Comparison of ENCODE assay signal across 8 mouse cellular contexts in genomic region chr11:101815103-101816085, GRCm38 (mm10). TPM values are rescaled to one million over a fixed set of nuclear protein-coding genes. Genes with fewer than 3 reads are reported as not detected.
DNase-seq lines count a peak whose midpoint lies in the region; ATAC-seq and TF ChIP-seq lines count a peak whose summit lies in the region.

No protein-coding gene starts in this region.

- no peaks in the 10 kb centered on the region; the same call in 1 of the 2 replicates for H3K27me3 ChIP-seq in kidney, adult 2 months (replicated peaks; ENCODE audit: control insufficient read depth, insufficient read depth, low read length)
- H3K27me3 ChIP-seq in neural tube, embryonic 15.5 days (replicated peaks): peaks cover 11% of the 10 kb centered on the region; the same call in 1 of the 2 replicates

- peak; percentile 37 for DNase-seq in kidney, adult 2 months
- no peak for DNase-seq in kidney, adult 18-20 months
- peak; percentile 40 for DNase-seq in kidney, postnatal 10 days
- no peak for DNase-seq in spleen, postnatal 10 days (ENCODE audit: low spot score in 2 of 2)
- DNase-seq in layer of hippocampus, adult 9-10 months (ENCODE audit: low spot score): no peak
- DNase-seq in adipocyte (ENCODE audit: low spot score): no peak

- no peak overlapping the region for H3K27ac ChIP-seq in kidney, adult 2 months (ENCODE audit: insufficient read depth, low read depth, low read length)
- H3K27ac ChIP-seq in neural tube, embryonic 15.5 days (replicated peaks): no peak overlapping the region

- no peak overlapping the region for H3K4me3 ChIP-seq in kidney, adult 2 months (ENCODE audit: insufficient read depth, low read depth, low read length)
- H3K4me3 ChIP-seq in neural tube, embryonic 15.5 days (replicated peaks): no peak overlapping the region

- 16% methylated on average over 22 of the region's 22 CpGs for WGBS in kidney, adult 2 months
- 10% methylated on average over 22 of the region's 22 CpGs for WGBS in neural tube, embryonic 15.5 days

- H3K36me3 ChIP-seq in kidney, adult 2 months (ENCODE audit: control insufficient read depth, insufficient read depth, low read length): no peaks in the 10 kb centered on the region
- no peaks in the 10 kb centered on the region for H3K36me3 ChIP-seq in neural tube, embryonic 15.5 days

- no peaks in the 10 kb centered on the region for H3K4me1 ChIP-seq in kidney, adult 2 months (ENCODE audit: control insufficient read depth, insufficient read depth, low read length)
- H3K4me1 ChIP-seq in neural tube, embryonic 15.5 days: peaks cover 31% of the 10 kb centered on the region

- H3K9me3 ChIP-seq in neural tube, embryonic 15.5 days (replicated peaks): no peaks in the 10 kb centered on the region

- no peak for TF ChIP-seq CTCF in kidney, adult 2 months (conservative IDR thresholded peaks at IDR 0.05; ENCODE audit: insufficient read depth, insufficient read length, low read depth, low read length)

- peak overlapping the region; percentile 48 for H3K4me2 ChIP-seq in neural tube, embryonic 15.5 days

- H3K9ac ChIP-seq in neural tube, embryonic 15.5 days (replicated peaks): no peak overlapping the region

- ATAC-seq in erythroid progenitor cell, adult 5-6 weeks (replicated peaks; ENCODE audit: low FRiP score, poor library complexity, severe bottlenecking): 0 out of 2 replicates have a peak, but pooled peaks have one; percentile 9
- peak; percentile 35; the same call in 1 of the 2 replicates for ATAC-seq in neural tube, embryonic 15.5 days (ENCODE audit: low FRiP score)

- no peak for TF ChIP-seq POLR2A in kidney, adult 2 months (IDR thresholded peaks at IDR 0.05; ENCODE audit: low read depth, low read length)

RNA-seq across cellular contexts. Expression of gene Etv4, which starts 30.2 kb away (rescaled TPM):
- 1.1 and 1.3 TPM in 2 replicates for polyA plus RNA-seq in kidney, adult 2 months (2012; rRNA removed)
- total RNA-seq in erythroid progenitor cell, adult 5-6 weeks (2015; ENCODE audit: low replicate concordance): not detected in 2 replicates
- total RNA-seq in erythroid progenitor cell, adult 5-6 weeks (2017; ENCODE audit: low replicate concordance): not detected in 2 replicates
- polyA plus RNA-seq in neural tube, embryonic 15.5 days (2015; fragmentation: Nextera tagmentation; extraction: Ambion mirVana): 25.9 and 29.5 TPM in 2 replicates

Comparison
In these comparisons a context has a peak if more than half of its experiments do, and no peak if none do; other contexts are left out.
1. DNase-seq: peak in kidney, adult 2 months (single experiment) and kidney, postnatal 10 days (single experiment); none in kidney, adult 18-20 months (single experiment), spleen, postnatal 10 days (0 of 2), layer of hippocampus, adult 9-10 months (single experiment) and adipocyte (single experiment).
2. RNA of gene Etv4, which starts 30.2 kb away (polyA plus RNA-seq): 25.9 to 29.5 TPM in neural tube, embryonic 15.5 days; 1.1 to 1.3 TPM in kidney, adult 2 months; every median in the first group is over 10 times any median in the second.